Mouse (Mus musculus): Measurements from ENCODE around the gene Chd3. TPM values are rescaled to one million over a fixed set of nuclear protein-coding genes. Genes with fewer than 3 reads are reported as not detected.
A peak's percentile ranks its signal among the peaks of the same experiment; 100 is the strongest.

Chd3 gene
- polyA plus RNA-seq, 1 experiment from 2014 or later: 124 TPM

GRCm38 (mm10) chr11:69369990-69370816 is 997 bp upstream of the Chd3 start:
- Histone ChIP-seq H3K4me2 (peak overlapping the region; percentile 97), H3K4me1 (replicated peaks) (peaks cover 40% of the 10 kb centered on the region), H3K9ac (replicated peaks) (peak overlapping the region; percentile 100), H3K4me3 (replicated peaks) (peak overlapping the region; percentile 95), H3K27me3 (no peaks in the 10 kb centered on the region), H3K27ac (peak overlapping the region; percentile 100), H3K36me3 (peaks cover 33% of the 10 kb centered on the region), H3K9me3 (peaks cover 6% of the 10 kb centered on the region; the same call in 1 of the 2 replicates)
- no peak for ATAC-seq (ENCODE audit: insufficient number of reproducible peaks, insufficient read depth, low FRiP score, low TSS enrichment, low read depth)
- 36% methylated on average over 2 of the region's 2 CpGs for WGBS

- Histone ChIP-seq H3K27ac (peak overlapping the region; percentile 100), H3K4me2 (peak overlapping the region; percentile 97), H3K4me1 (replicated peaks) (peaks cover 52% of the 10 kb centered on the region), H3K36me3 (peaks cover 32% of the 10 kb centered on the region), H3K9ac (replicated peaks) (peak overlapping the region; percentile 100), H3K27me3 (no peaks in the 10 kb centered on the region), H3K4me3 (replicated peaks) (peak overlapping the region; percentile 95), H3K9me3 (peaks cover 6% of the 10 kb centered on the region; the same call in 1 of the 2 replicates)
- no peak for ATAC-seq (ENCODE audit: insufficient number of reproducible peaks, insufficient read depth, low FRiP score, low TSS enrichment, low read depth)
- WGBS: under 1% methylated on average over 63 of the region's 106 CpGs
These were observed 621 bp downstream of the Chd3 start for GRCm38 (mm10) chr11:69368356-69369214.

- Histone ChIP-seq H3K9ac (replicated peaks) (peak overlapping the region; percentile 100), H3K36me3 (peaks cover 32% of the 10 kb centered on the region), H3K27ac (peak overlapping the region; percentile 100), H3K4me2 (peak overlapping the region; percentile 97), H3K4me3 (replicated peaks) (peak overlapping the region; percentile 95), H3K4me1 (replicated peaks) (peaks cover 55% of the 10 kb centered on the region), H3K9me3 (peaks cover 5% of the 10 kb centered on the region; the same call in 1 of the 2 replicates), H3K27me3 (no peaks in the 10 kb centered on the region)
- no peak; the same call in 1 of the 2 replicates for ATAC-seq (ENCODE audit: insufficient number of reproducible peaks, insufficient read depth, low FRiP score, low TSS enrichment, low read depth)
- WGBS: under 1% methylated on average over 22 of the region's 22 CpGs
These were observed 1.4 kb downstream of the Chd3 start for GRCm38 (mm10) chr11:69367616-69368355.

- Histone ChIP-seq H3K36me3 (peaks cover 33% of the 10 kb centered on the region), H3K4me3 (replicated peaks) (peak overlapping the region; percentile 95), H3K4me1 (replicated peaks) (peaks cover 54% of the 10 kb centered on the region), H3K9me3 (no peaks in the 10 kb centered on the region), H3K27me3 (no peaks in the 10 kb centered on the region), H3K4me2 (peak overlapping the region; percentile 97), H3K27ac (peak overlapping the region; percentile 100), H3K9ac (replicated peaks) (peak overlapping the region; percentile 100)
- no peak for ATAC-seq (ENCODE audit: insufficient number of reproducible peaks, insufficient read depth, low FRiP score, low TSS enrichment, low read depth)
- WGBS: under 1% methylated on average over 22 of the region's 22 CpGs
These were observed 2.2 kb downstream of the Chd3 start for GRCm38 (mm10) chr11:69366855-69367615.

- Histone ChIP-seq H3K4me3 (replicated peaks) (peak overlapping the region; percentile 95), H3K27ac (peak overlapping the region; percentile 100), H3K27me3 (no peaks in the 10 kb centered on the region), H3K4me2 (peak overlapping the region; percentile 97), H3K4me1 (replicated peaks) (peaks cover 46% of the 10 kb centered on the region), H3K36me3 (peaks cover 34% of the 10 kb centered on the region), H3K9ac (replicated peaks) (peak overlapping the region; percentile 73), H3K9me3 (no peaks in the 10 kb centered on the region)
- under 1% methylated on average over 26 of the region's 26 CpGs for WGBS
- ATAC-seq (ENCODE audit: insufficient number of reproducible peaks, insufficient read depth, low FRiP score, low TSS enrichment, low read depth): peak; percentile 85
These were observed 2.9 kb downstream of the Chd3 start for GRCm38 (mm10) chr11:69366157-69366854.

GRCm38 (mm10) chr11:69365722-69366121 is 3.5 kb downstream of the Chd3 start:
- no peak for ATAC-seq (ENCODE audit: insufficient number of reproducible peaks, insufficient read depth, low FRiP score, low TSS enrichment, low read depth)
- Histone ChIP-seq H3K36me3 (peaks cover 38% of the 10 kb centered on the region), H3K9ac (replicated peaks) (peak overlapping the region; percentile 73), H3K9me3 (no peaks in the 10 kb centered on the region), H3K4me1 (replicated peaks) (peaks cover 41% of the 10 kb centered on the region), H3K4me2 (peak overlapping the region; percentile 97), H3K4me3 (replicated peaks) (peak overlapping the region; percentile 95), H3K27me3 (no peaks in the 10 kb centered on the region), H3K27ac (peak overlapping the region; percentile 100)
- WGBS: 17% methylated on average over 6 of the region's 6 CpGs

GRCm38 (mm10) chr11:69364910-69365309 is 4.3 kb downstream of the Chd3 start:
- H3K27ac ChIP-seq: peak overlapping the region; percentile 100
- peaks cover 36% of the 10 kb centered on the region for H3K4me1 ChIP-seq (replicated peaks)
- peak overlapping the region; percentile 95 for H3K4me3 ChIP-seq (replicated peaks)
- WGBS: 0% methylated on average over 6 of the region's 6 CpGs
- no peak for ATAC-seq (ENCODE audit: insufficient number of reproducible peaks, insufficient read depth, low FRiP score, low TSS enrichment, low read depth)
- H3K36me3 ChIP-seq: peaks cover 46% of the 10 kb centered on the region
- H3K9me3 ChIP-seq: no peaks in the 10 kb centered on the region
- peak overlapping the region; percentile 73; the same call in 1 of the 2 replicates for H3K9ac ChIP-seq (replicated peaks)
- peak overlapping the region; percentile 97 for H3K4me2 ChIP-seq
- no peaks in the 10 kb centered on the region for H3K27me3 ChIP-seq

DNA sequence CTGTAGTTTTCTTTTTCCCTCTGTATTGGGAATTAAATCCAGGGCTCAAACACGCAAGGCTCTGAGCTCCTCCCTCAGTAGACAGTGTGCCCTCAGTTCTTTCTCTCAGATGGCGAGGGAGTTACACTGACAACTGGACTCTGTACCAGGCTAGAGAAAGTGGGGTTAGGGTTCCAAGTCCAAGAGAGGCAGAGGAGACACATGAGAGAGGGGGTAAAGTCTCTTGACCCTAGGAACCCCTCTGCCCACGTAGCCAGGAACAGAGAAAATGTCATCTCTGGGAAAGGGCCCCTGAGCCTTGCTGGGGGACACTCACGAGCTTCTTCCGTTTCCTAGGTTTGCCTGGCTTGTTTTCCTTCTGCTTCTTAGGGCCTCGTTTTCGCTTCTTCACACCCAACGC is 4.8 kb downstream of the Chd3 start:
- WGBS: 54% methylated on average over 8 of the region's 8 CpGs
- Histone ChIP-seq H3K27ac (peak overlapping the region; percentile 100), H3K4me3 (replicated peaks) (0 out of 2 replicates have a peak overlapping the region, but pooled peaks have one; percentile 95), H3K4me2 (peak overlapping the region; percentile 97), H3K9ac (replicated peaks) (no peak overlapping the region), H3K36me3 (peaks cover 51% of the 10 kb centered on the region), H3K4me1 (replicated peaks) (peaks cover 35% of the 10 kb centered on the region), H3K9me3 (no peaks in the 10 kb centered on the region), H3K27me3 (no peaks in the 10 kb centered on the region)
- no peak for ATAC-seq (ENCODE audit: insufficient number of reproducible peaks, insufficient read depth, low FRiP score, low TSS enrichment, low read depth)

DNA sequence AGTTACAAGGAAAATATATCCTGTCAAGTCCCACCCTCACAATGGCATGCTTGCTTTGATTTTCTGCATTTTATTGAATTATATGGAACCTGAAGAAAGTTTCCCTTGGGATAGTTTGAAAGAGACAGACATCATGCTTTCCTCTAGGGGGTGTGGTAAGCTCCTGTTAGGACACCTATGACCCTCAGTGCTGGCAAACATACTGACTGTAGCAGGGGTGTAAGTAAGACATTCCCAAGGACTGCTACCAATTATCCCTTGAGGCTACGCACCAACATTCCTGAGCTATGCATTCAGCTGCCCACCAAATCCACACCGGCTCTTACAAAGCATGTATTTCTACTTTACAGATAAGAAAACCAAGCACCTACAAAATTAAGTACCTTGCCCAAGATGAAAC is 6.7 kb downstream of the Chd3 start:
- H3K4me3 ChIP-seq (replicated peaks): no peak overlapping the region
- ATAC-seq (ENCODE audit: insufficient number of reproducible peaks, insufficient read depth, low FRiP score, low TSS enrichment, low read depth): no peak
- H3K4me1 ChIP-seq (replicated peaks): peaks cover 29% of the 10 kb centered on the region
- no peaks in the 10 kb centered on the region for H3K27me3 ChIP-seq
- H3K4me2 ChIP-seq: no peak overlapping the region
- H3K9ac ChIP-seq (replicated peaks): no peak overlapping the region
- peaks cover 70% of the 10 kb centered on the region for H3K36me3 ChIP-seq
- H3K27ac ChIP-seq: peak overlapping the region; percentile 31; the same call in 1 of the 2 replicates
- H3K9me3 ChIP-seq: no peaks in the 10 kb centered on the region
- WGBS: 42% methylated on average over 2 of the region's 2 CpGs

DNA sequence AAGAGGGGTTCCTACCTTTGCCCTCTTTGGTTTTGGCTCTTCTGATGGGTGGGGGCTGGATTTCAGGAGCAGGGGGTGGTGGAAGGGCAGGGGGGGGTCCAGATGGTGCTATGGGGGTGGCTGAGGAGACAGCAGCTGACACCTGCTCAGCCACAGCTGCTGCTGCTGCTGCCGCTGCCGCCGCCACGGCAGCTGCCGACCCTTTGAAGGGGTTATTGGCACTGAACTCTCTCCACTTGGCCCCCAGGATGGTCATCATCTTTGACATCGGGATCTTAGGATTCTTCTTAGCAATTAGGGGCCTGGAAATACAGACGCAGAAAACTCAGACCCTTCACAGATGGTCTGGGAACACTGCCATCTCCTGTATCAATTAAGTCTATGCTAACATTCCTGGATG is 7.2 kb downstream of the Chd3 start:
- WGBS: 55% methylated on average over 7 of the region's 7 CpGs
- H3K27ac ChIP-seq: no peak overlapping the region
- H3K9me3 ChIP-seq: no peaks in the 10 kb centered on the region
- H3K4me2 ChIP-seq: no peak overlapping the region
- H3K4me1 ChIP-seq (replicated peaks): peaks cover 29% of the 10 kb centered on the region
- no peak overlapping the region for H3K9ac ChIP-seq (replicated peaks)
- no peak overlapping the region for H3K4me3 ChIP-seq (replicated peaks)
- H3K36me3 ChIP-seq: peaks cover 75% of the 10 kb centered on the region
- H3K27me3 ChIP-seq: no peaks in the 10 kb centered on the region
- no peak for ATAC-seq (ENCODE audit: insufficient number of reproducible peaks, insufficient read depth, low FRiP score, low TSS enrichment, low read depth)
